Mouse (Mus musculus): ENCODE data around the gene Mapk9. TPM values are rescaled to one million over a fixed set of nuclear protein-coding genes. Genes with fewer than 3 reads are reported as not detected.

Gene Mapk9
- polyA plus RNA-seq, 1 experiment from 2014 or later: 23.8 TPM

- peaks cover 58% of the 10 kb centered on the region for H3K36me3 ChIP-seq (replicated peaks)
- no peak overlapping the region for H3K4me3 ChIP-seq
- WGBS: 95% methylated on average over 8 of the region's 8 CpGs
- H3K4me1 ChIP-seq: no peaks in the 10 kb centered on the region
- H3K27me3 ChIP-seq (ENCODE audit: poor library complexity, severe bottlenecking): no peaks in the 10 kb centered on the region
- H3K9me3 ChIP-seq: no peaks in the 10 kb centered on the region
- H3K27ac ChIP-seq: no peak overlapping the region
- no peak for DNase-seq (ENCODE audit: extremely low spot score, low spot score)
Observed at GRCm38 (mm10) chr11:49876948-49877817, 30.6 kb downstream of the Mapk9 start.

- H3K4me1 ChIP-seq: no peaks in the 10 kb centered on the region
- peaks cover 54% of the 10 kb centered on the region for H3K36me3 ChIP-seq (replicated peaks)
- no peak for DNase-seq (ENCODE audit: extremely low spot score, low spot score)
- H3K27ac ChIP-seq: no peak overlapping the region
- WGBS: 94% methylated on average over 3 of the region's 3 CpGs
- H3K27me3 ChIP-seq (ENCODE audit: poor library complexity, severe bottlenecking): no peaks in the 10 kb centered on the region
- H3K4me3 ChIP-seq: no peak overlapping the region
- H3K9me3 ChIP-seq: no peaks in the 10 kb centered on the region
Observed at GRCm38 (mm10) chr11:49879950-49880642, 33.5 kb downstream of the Mapk9 start.

GRCm38 (mm10) chr11:49883394-49883793, 36.8 kb downstream of the Mapk9 start:
- DNase-seq (ENCODE audit: extremely low spot score, low spot score): no peak
- Histone ChIP-seq H3K4me1 (no peaks in the 10 kb centered on the region), H3K9me3 (no peaks in the 10 kb centered on the region), H3K4me3 (no peak overlapping the region), H3K27me3 (ENCODE audit: poor library complexity, severe bottlenecking) (no peaks in the 10 kb centered on the region), H3K27ac (no peak overlapping the region), H3K36me3 (replicated peaks) (peaks cover 46% of the 10 kb centered on the region)
- WGBS: 95% methylated on average over 3 of the region's 3 CpGs

GRCm38 (mm10) chr11:49888469-49888868, 41.9 kb downstream of the Mapk9 start:
- H3K9me3 ChIP-seq: no peaks in the 10 kb centered on the region
- no peak overlapping the region for H3K4me3 ChIP-seq
- H3K27me3 ChIP-seq (ENCODE audit: poor library complexity, severe bottlenecking): no peaks in the 10 kb centered on the region
- peaks cover 13% of the 10 kb centered on the region for H3K36me3 ChIP-seq (replicated peaks)
- no peak overlapping the region for H3K27ac ChIP-seq
- 92% methylated on average over 5 of the region's 5 CpGs for WGBS
- DNase-seq (ENCODE audit: extremely low spot score, low spot score): no peak
- no peaks in the 10 kb centered on the region for H3K4me1 ChIP-seq

GRCm38 (mm10) chr11:49891993-49892392, 45.4 kb downstream of the Mapk9 start:
- Histone ChIP-seq H3K9me3 (no peaks in the 10 kb centered on the region), H3K27me3 (ENCODE audit: poor library complexity, severe bottlenecking) (no peaks in the 10 kb centered on the region), H3K4me1 (no peaks in the 10 kb centered on the region), H3K4me3 (no peak overlapping the region), H3K36me3 (replicated peaks) (peaks cover 2% of the 10 kb centered on the region; the same call in 1 of the 2 replicates), H3K27ac (no peak overlapping the region)
- WGBS: 89% methylated on average over 5 of the region's 5 CpGs
- DNase-seq (ENCODE audit: extremely low spot score, low spot score): no peak

- no peak for DNase-seq (ENCODE audit: extremely low spot score, low spot score)
- 85% methylated on average over 11 of the region's 11 CpGs for WGBS
Observed at GRCm38 (mm10) chr11:49893806-49894205, 47.3 kb downstream of the Mapk9 start.

GRCm38 (mm10) chr11:49895966-49896590, 49.5 kb downstream of the Mapk9 start:
- WGBS: 71% methylated on average over 6 of the region's 6 CpGs
- DNase-seq (ENCODE audit: extremely low spot score, low spot score): no peak
- H3K4me1 ChIP-seq: peaks cover 1% of the 10 kb centered on the region
- peaks cover 5% of the 10 kb centered on the region for H3K9me3 ChIP-seq
- H3K4me3 ChIP-seq: no peak overlapping the region
- no peak overlapping the region for H3K27ac ChIP-seq
- peaks cover 28% of the 10 kb centered on the region for H3K27me3 ChIP-seq (ENCODE audit: poor library complexity, severe bottlenecking)
- no peaks in the 10 kb centered on the region for H3K36me3 ChIP-seq (replicated peaks)

More at GRCm38 (mm10) chr11:49893806-49894205, 47.3 kb downstream of the Mapk9 start:
- Histone ChIP-seq H3K27ac (no peak overlapping the region), H3K36me3 (replicated peaks) (no peaks in the 10 kb centered on the region; the same call in 1 of the 2 replicates), H3K4me3 (no peak overlapping the region), H3K9me3 (peaks cover 5% of the 10 kb centered on the region), H3K27me3 (ENCODE audit: poor library complexity, severe bottlenecking) (peaks cover 6% of the 10 kb centered on the region; the same call in 1 of the 2 replicates), H3K4me1 (no peaks in the 10 kb centered on the region)

GRCm38 (mm10) chr11:49900043-49900442, 53.5 kb downstream of the Mapk9 start:
- Histone ChIP-seq H3K4me1 (peaks cover 12% of the 10 kb centered on the region), H3K9me3 (peaks cover 5% of the 10 kb centered on the region), H3K27ac (no peak overlapping the region), H3K27me3 (ENCODE audit: poor library complexity, severe bottlenecking) (peaks cover 51% of the 10 kb centered on the region), H3K36me3 (replicated peaks) (no peaks in the 10 kb centered on the region), H3K4me3 (no peak overlapping the region)
- no peak for DNase-seq (ENCODE audit: extremely low spot score, low spot score)
- 81% methylated on average over 6 of the region's 6 CpGs for WGBS

GRCm38 (mm10) chr11:49900962-49901658, 54.6 kb downstream of the Mapk9 start:
- H3K9me3 ChIP-seq: peaks cover 5% of the 10 kb centered on the region
- no peaks in the 10 kb centered on the region for H3K36me3 ChIP-seq (replicated peaks)
- H3K4me1 ChIP-seq: peaks cover 12% of the 10 kb centered on the region
- H3K27me3 ChIP-seq (ENCODE audit: poor library complexity, severe bottlenecking): peaks cover 51% of the 10 kb centered on the region
- peak overlapping the region; percentile 75 for H3K4me3 ChIP-seq
- DNase-seq (ENCODE audit: extremely low spot score, low spot score): no peak
- 32% methylated on average over 15 of the region's 15 CpGs for WGBS
- peak overlapping the region; percentile 59; the same call in 1 of the 2 replicates for H3K27ac ChIP-seq

GRCm38 (mm10) chr11:49901659-49902458, 55.3 kb downstream of the Mapk9 start, which contains the start of gene Rasgef1c:
Gene Rasgef1c (plus strand): TSS chr11:49901835.
- 2% methylated on average over 99 of the region's 99 CpGs for WGBS
- H3K9me3 ChIP-seq: peaks cover 5% of the 10 kb centered on the region
- H3K36me3 ChIP-seq (replicated peaks): no peaks in the 10 kb centered on the region
- peak; percentile 65 for DNase-seq (ENCODE audit: extremely low spot score, low spot score)
- peaks cover 51% of the 10 kb centered on the region for H3K27me3 ChIP-seq (ENCODE audit: poor library complexity, severe bottlenecking)
- H3K4me3 ChIP-seq: peak within 1 kb of the TSS; percentile 75
- H3K4me1 ChIP-seq: peaks cover 12% of the 10 kb centered on the region
- peak within 1 kb of the TSS; percentile 59; the same call in 1 of the 2 replicates for H3K27ac ChIP-seq

GRCm38 (mm10) chr11:49903333-49903732, 56.8 kb downstream of the Mapk9 start:
- Histone ChIP-seq H3K27ac (no peak overlapping the region), H3K36me3 (replicated peaks) (no peaks in the 10 kb centered on the region), H3K4me3 (no peak overlapping the region), H3K9me3 (no peaks in the 10 kb centered on the region), H3K4me1 (peaks cover 12% of the 10 kb centered on the region), H3K27me3 (ENCODE audit: poor library complexity, severe bottlenecking) (peaks cover 49% of the 10 kb centered on the region)
- WGBS: 14% methylated on average over 7 of the region's 7 CpGs
- peak; percentile 44 for DNase-seq (ENCODE audit: extremely low spot score, low spot score)
